24 mouse cellular contexts compared by ENCODE assay signal in the genomic region with DNA sequence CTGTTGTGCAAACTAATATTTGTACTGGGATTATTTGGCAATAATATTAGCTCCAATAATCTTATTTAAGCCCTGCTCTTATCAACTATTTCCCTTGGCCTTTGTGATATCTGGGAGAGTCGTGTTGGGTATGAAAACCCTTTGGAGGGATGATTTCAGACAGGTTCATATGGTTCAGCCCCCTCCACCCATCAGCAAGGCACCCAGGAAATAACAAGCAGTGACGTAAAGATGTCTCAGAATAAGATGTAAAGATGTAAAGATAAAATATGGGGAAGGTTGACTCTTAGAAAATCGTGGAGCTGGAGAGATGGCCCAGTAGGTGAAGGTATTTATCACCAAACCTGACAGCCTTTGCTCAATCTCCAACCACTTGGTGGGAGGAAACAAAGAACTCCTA. TPM values are rescaled to one million over a fixed set of nuclear protein-coding genes. Genes with fewer than 3 reads are reported as not detected.
DNase-seq lines count a peak whose midpoint lies in the region; ATAC-seq and TF ChIP-seq lines count a peak whose summit lies in the region.
"Had no signal": no experiment of that assay in that cellular context is flagged by ENCODE, and none has a peak within 500 bp of the region (broad histone marks: within the 10 kb centered on the region; RNA-seq: fewer than 3 reads in every experiment).

No protein-coding gene starts in this region.

- H3K27ac ChIP-seq in spleen, adult 2 months (ENCODE audit: insufficient read depth, low read length), result peak overlapping the region; percentile 89
- H3K27ac ChIP-seq in bone marrow, adult 2 months (ENCODE audit: control insufficient read depth, insufficient read depth, low read depth, low read length, poor library complexity), result peak overlapping the region; percentile 69; the same call in 1 of the 2 replicates
- H3K27ac ChIP-seq: embryonic facial prominence, embryonic 15.5 days; forebrain, embryonic 10.5 days; heart, adult 2 months; hindbrain, embryonic 12.5 days had no signal

- no peaks in the 10 kb centered on the region for H3K27me3 ChIP-seq in spleen, adult 2 months (ENCODE audit: control insufficient read depth, insufficient read depth, low read length)
- H3K27me3 ChIP-seq: embryonic facial prominence, embryonic 15.5 days; heart, embryonic 12.5 days; hindbrain, embryonic 12.5 days had no signal

- peak; percentile 72 for ATAC-seq in CD4-positive, CD25-positive, alpha-beta regulatory T cell, adult 4 months
- ATAC-seq: forebrain, embryonic 14.5 days; intestine, embryonic 16.5 days had no signal

- H3K36me3 ChIP-seq in spleen, adult 2 months (ENCODE audit: control insufficient read depth, insufficient read depth, low read length), result no peaks in the 10 kb centered on the region
- H3K36me3 ChIP-seq: embryonic facial prominence, embryonic 15.5 days; forebrain, embryonic 10.5 days; heart, embryonic 12.5 days; hindbrain, embryonic 12.5 days had no signal

- peaks cover 18% of the 10 kb centered on the region for H3K4me1 ChIP-seq in spleen, adult 2 months (ENCODE audit: control insufficient read depth, insufficient read depth, insufficient read length)
- no peaks in the 10 kb centered on the region; the same call in 1 of the 2 replicates for H3K4me1 ChIP-seq in bone marrow, adult 2 months (ENCODE audit: control insufficient read depth, insufficient read depth, low read length)
- H3K4me1 ChIP-seq: embryonic facial prominence, embryonic 15.5 days; forebrain, embryonic 10.5 days; heart, embryonic 12.5 days; hindbrain, embryonic 12.5 days had no signal

- DNase-seq in spleen, adult 2 months (ENCODE audit: low read depth in 1 of 2, low spot score in 2 of 2), result no peak
- DNase-seq in spleen, postnatal 14 days (ENCODE audit: low spot score in 2 of 2), result no peak
- peak; percentile 86 for DNase-seq in CD4-positive helper T cell, adult 2 months (ENCODE audit: low read depth, low spot score)
- no peak for DNase-seq in cerebellum, adult 11 months
- DNase-seq in B cell, adult 2 months, result no peak
- no peak for DNase-seq in frontal cortex, postnatal 36 days (ENCODE audit: low spot score in 2 of 2)
- DNase-seq: adrenal gland, postnatal 10 days; cerebellum, adult 2 months; cerebellum, postnatal 10 days; gastrocnemius, postnatal 10 days; heart, adult 2 months; heart, postnatal 4 days; kidney, adult 2 months had no signal

- TF ChIP-seq CTCF in spleen, adult 2 months (IDR thresholded peaks at IDR 0.05; ENCODE audit: extremely low read depth, insufficient read depth, insufficient read length, insufficient replicate concordance), result no peak
- no peak for TF ChIP-seq CTCF in bone marrow, adult 2 months (IDR thresholded peaks at IDR 0.05; ENCODE audit: control insufficient read depth, insufficient read depth, low read length)

- no peak for TF ChIP-seq POLR2A in spleen, adult 2 months (IDR thresholded peaks at IDR 0.05; ENCODE audit: low read depth, low read length)
- TF ChIP-seq POLR2A in bone marrow, adult 2 months (IDR thresholded peaks at IDR 0.05; ENCODE audit: borderline replicate concordance, control insufficient read depth, low read depth, low read length), result no peak

- 32% methylated on average over 3 of the region's 3 CpGs for WGBS in spleen, adult 2 months
- WGBS in bone marrow, adult 2 months, result 26% methylated on average over 3 of the region's 3 CpGs

- no peak overlapping the region for H3K4me3 ChIP-seq in spleen, adult 2 months (ENCODE audit: extremely low read depth, insufficient read depth, insufficient read length)
- H3K4me3 ChIP-seq in bone marrow, adult 2 months (replicated peaks; ENCODE audit: control insufficient read depth, low read depth, low read length), result no peak overlapping the region
- H3K4me3 ChIP-seq: embryonic facial prominence, embryonic 15.5 days; erythroblast, embryonic 14.5 days; forebrain, embryonic 10.5 days; heart, adult 2 months; heart, embryonic 12.5 days; hindbrain, embryonic 12.5 days had no signal

RNA-seq across cellular contexts. Expression of a gene that starts 19.7 kb away (rescaled TPM):
- polyA plus RNA-seq in spleen, adult 2 months (2012; rRNA removed), result 30.9 and 34.4 TPM in 2 replicates
- 100 to 1,000 TPM; 189 to 222 TPM for polyA plus RNA-seq in CD4-positive, CD25-positive, alpha-beta regulatory T cell, adult 4 months (2017; shearing (Covaris generic))
- 12.3 and 35.4 TPM in 2 replicates for polyA plus RNA-seq in bone marrow, adult 2 months (2011; ENCODE audit: insufficient read depth, insufficient read length, low replicate concordance, missing spikeins)

RNA-seq across cellular contexts. Expression of a gene that starts 56.5 kb away (rescaled TPM):
- polyA plus RNA-seq in spleen, adult 2 months (2012; rRNA removed), result 0.06 TPM in 1 of 2 replicates, not detected in the other
- polyA plus RNA-seq in CD4-positive, CD25-positive, alpha-beta regulatory T cell, adult 4 months (2017; shearing (Covaris generic)), result under 1 TPM; 0.49 to 0.51 TPM
- not detected in 2 replicates for polyA plus RNA-seq in bone marrow, adult 2 months (2011; ENCODE audit: insufficient read depth, insufficient read length, low replicate concordance, missing spikeins)
- polyA plus RNA-seq: cerebellum, adult 2 months; embryonic facial prominence, embryonic 11.5 days; embryonic facial prominence, embryonic 15.5 days; erythroblast, embryonic 14.5 days; forebrain, embryonic 10.5 days; forebrain, embryonic 14.5 days; heart, adult 2 months; heart, embryonic 12.5 days; heart, postnatal 0 days; hindbrain, embryonic 12.5 days; kidney, adult 2 months had no signal
